Mouse (Mus musculus) liver, embryonic 14.5 days (tissue): ENCODE measurements around the gene Rest.

Experiments
- CTCF ChIP-seq: IDR thresholded peaks from 2 replicates; pipeline ENCODE4 v1.5.1; 2016; ENCODE audit warnings: antibody characterized with exemption, low read depth, control low read depth
- EP300 ChIP-seq: IDR thresholded peaks from 2 replicates; pipeline ENCODE4 v1.6.1; 2016; ENCODE audit warnings: antibody characterized with exemption, low read depth

GRCm38 (mm10) chr5:77265081-77265670, at the start of gene Rest:
- TF ChIP-seq CTCF (no peak), EP300 (no peak)
